Mouse (Mus musculus): ENCODE results near the gene Lin28a. TPM values are rescaled to one million over a fixed set of nuclear protein-coding genes. Genes with fewer than 3 reads are reported as not detected.

Gene Lin28a
- polyA plus RNA-seq, 1 experiment from 2014 or later = 0.27 TPM

- Histone ChIP-seq H3K36me3 (replicated peaks) (no peaks in the 10 kb centered on the region), H3K9me3 (no peaks in the 10 kb centered on the region), H3K4me3 (no peak overlapping the region), H3K27me3 (replicated peaks) (no peaks in the 10 kb centered on the region), H3K4me2 (no peak overlapping the region), H3K27ac (no peak overlapping the region), H3K9ac (no peak overlapping the region), H3K4me1 (peaks cover 5% of the 10 kb centered on the region; the same call in 1 of the 2 replicates)
- WGBS = 85% methylated on average over 5 of the region's 5 CpGs
- ATAC-seq (replicated peaks) = no peak
Observed at GRCm38 (mm10) chr4:134051912-134052311, 33.3 kb upstream of the Lin28a start.

GRCm38 (mm10) chr4:134047648-134048047, 29.0 kb upstream of the Lin28a start:
- Histone ChIP-seq H3K36me3 (replicated peaks) (no peaks in the 10 kb centered on the region), H3K9me3 (no peaks in the 10 kb centered on the region), H3K27ac (no peak overlapping the region), H3K4me2 (no peak overlapping the region), H3K27me3 (replicated peaks) (no peaks in the 10 kb centered on the region), H3K4me3 (no peak overlapping the region), H3K4me1 (peaks cover 2% of the 10 kb centered on the region; the same call in 1 of the 2 replicates), H3K9ac (no peak overlapping the region)
- ATAC-seq (replicated peaks) = no peak
- WGBS = 89% methylated on average over 5 of the region's 5 CpGs

- ATAC-seq (replicated peaks) = no peak
- peaks cover 3% of the 10 kb centered on the region; the same call in 1 of the 2 replicates for H3K4me1 ChIP-seq
- H3K9ac ChIP-seq = no peak overlapping the region
- no peaks in the 10 kb centered on the region for H3K36me3 ChIP-seq (replicated peaks)
- no peak overlapping the region for H3K4me2 ChIP-seq
- WGBS = 60% methylated on average over 2 of the region's 2 CpGs
- no peak overlapping the region for H3K4me3 ChIP-seq
- no peaks in the 10 kb centered on the region for H3K9me3 ChIP-seq
- H3K27me3 ChIP-seq (replicated peaks) = no peaks in the 10 kb centered on the region
- no peak overlapping the region for H3K27ac ChIP-seq
Observed at GRCm38 (mm10) chr4:134043041-134043440, 24.4 kb upstream of the Lin28a start.

- Histone ChIP-seq H3K4me3 (no peak overlapping the region), H3K36me3 (replicated peaks) (no peaks in the 10 kb centered on the region), H3K4me2 (no peak overlapping the region), H3K27me3 (replicated peaks) (no peaks in the 10 kb centered on the region), H3K27ac (no peak overlapping the region), H3K9me3 (no peaks in the 10 kb centered on the region), H3K9ac (no peak overlapping the region), H3K4me1 (peaks cover 3% of the 10 kb centered on the region; the same call in 1 of the 2 replicates)
- WGBS = 64% methylated on average over 9 of the region's 9 CpGs
- ATAC-seq (replicated peaks) = no peak
Observed at GRCm38 (mm10) chr4:134041317-134042123, 22.9 kb upstream of the Lin28a start.

- H3K9ac ChIP-seq = no peak overlapping the region
- no peaks in the 10 kb centered on the region for H3K36me3 ChIP-seq (replicated peaks)
- peaks cover 3% of the 10 kb centered on the region; the same call in 1 of the 2 replicates for H3K4me1 ChIP-seq
- 0 out of 2 replicates have a peak overlapping the region, but pooled peaks have one; percentile 34 for H3K27ac ChIP-seq
- ATAC-seq (replicated peaks) = no peak
- no peak overlapping the region for H3K4me3 ChIP-seq
- H3K9me3 ChIP-seq = no peaks in the 10 kb centered on the region
- no peaks in the 10 kb centered on the region for H3K27me3 ChIP-seq (replicated peaks)
- peak overlapping the region; percentile 29; the same call in 1 of the 2 replicates for H3K4me2 ChIP-seq
- 3% methylated on average over 16 of the region's 16 CpGs for WGBS
Observed at GRCm38 (mm10) chr4:134035953-134036352, 17.3 kb upstream of the Lin28a start.

GRCm38 (mm10) chr4:134025802-134026201, 7.2 kb upstream of the Lin28a start:
- Histone ChIP-seq H3K36me3 (replicated peaks) (no peaks in the 10 kb centered on the region), H3K9ac (no peak overlapping the region), H3K27ac (no peak overlapping the region), H3K4me3 (no peak overlapping the region), H3K27me3 (replicated peaks) (no peaks in the 10 kb centered on the region), H3K4me1 (no peaks in the 10 kb centered on the region), H3K9me3 (no peaks in the 10 kb centered on the region), H3K4me2 (no peak overlapping the region)
- ATAC-seq (replicated peaks) = no peak
- WGBS = 14% methylated on average over 9 of the region's 9 CpGs

- Histone ChIP-seq H3K4me2 (peak overlapping the region; percentile 63), H3K9ac (no peak overlapping the region), H3K36me3 (replicated peaks) (no peaks in the 10 kb centered on the region), H3K27me3 (replicated peaks) (peaks cover 11% of the 10 kb centered on the region; the same call in 1 of the 2 replicates), H3K4me3 (peak overlapping the region; percentile 37), H3K9me3 (no peaks in the 10 kb centered on the region), H3K27ac (no peak overlapping the region), H3K4me1 (peaks cover 38% of the 10 kb centered on the region)
- 3% methylated on average over 11 of the region's 11 CpGs for WGBS
- no peak for ATAC-seq (replicated peaks)
Observed at GRCm38 (mm10) chr4:134020621-134021020, 2.0 kb upstream of the Lin28a start.

- Histone ChIP-seq H3K27me3 (replicated peaks) (peaks cover 11% of the 10 kb centered on the region; the same call in 1 of the 2 replicates), H3K4me3 (peak overlapping the region; percentile 37), H3K36me3 (replicated peaks) (no peaks in the 10 kb centered on the region), H3K4me1 (peaks cover 38% of the 10 kb centered on the region), H3K4me2 (peak overlapping the region; percentile 63), H3K9ac (peak overlapping the region; percentile 30; the same call in 1 of the 2 replicates), H3K9me3 (no peaks in the 10 kb centered on the region), H3K27ac (peak overlapping the region; percentile 60)
- 2% methylated on average over 16 of the region's 16 CpGs for WGBS
- peak; percentile 83 for ATAC-seq (replicated peaks)
Observed at GRCm38 (mm10) chr4:134019641-134020351, 1.2 kb upstream of the Lin28a start.

GRCm38 (mm10) chr4:134019210-134019609, 569 bp upstream of the Lin28a start:
- ATAC-seq (replicated peaks) = peak; percentile 52; the same call in 1 of the 2 replicates
- no peaks in the 10 kb centered on the region for H3K36me3 ChIP-seq (replicated peaks)
- no peaks in the 10 kb centered on the region for H3K9me3 ChIP-seq
- no peak overlapping the region for H3K9ac ChIP-seq
- WGBS = 0% methylated on average over 9 of the region's 10 CpGs
- peak overlapping the region; percentile 60; the same call in 1 of the 2 replicates for H3K27ac ChIP-seq
- peak overlapping the region; percentile 63 for H3K4me2 ChIP-seq
- peaks cover 11% of the 10 kb centered on the region; the same call in 1 of the 2 replicates for H3K27me3 ChIP-seq (replicated peaks)
- H3K4me3 ChIP-seq = peak overlapping the region; percentile 37
- H3K4me1 ChIP-seq = peaks cover 38% of the 10 kb centered on the region

- H3K27me3 ChIP-seq (replicated peaks) = peaks cover 11% of the 10 kb centered on the region; the same call in 1 of the 2 replicates
- under 1% methylated on average over 45 of the region's 46 CpGs for WGBS
- peaks cover 38% of the 10 kb centered on the region for H3K4me1 ChIP-seq
- H3K27ac ChIP-seq = no peak overlapping the region
- H3K9ac ChIP-seq = peak overlapping the region; percentile 30; the same call in 1 of the 2 replicates
- H3K4me2 ChIP-seq = peak overlapping the region; percentile 63
- no peaks in the 10 kb centered on the region for H3K36me3 ChIP-seq (replicated peaks)
- H3K9me3 ChIP-seq = no peaks in the 10 kb centered on the region
- peak overlapping the region; percentile 37 for H3K4me3 ChIP-seq
- ATAC-seq (replicated peaks) = no peak
Observed at GRCm38 (mm10) chr4:134018038-134018778, 433 bp downstream of the Lin28a start.

GRCm38 (mm10) chr4:134017201-134017865, 1.3 kb downstream of the Lin28a start:
- Histone ChIP-seq H3K27ac (no peak overlapping the region), H3K9ac (no peak overlapping the region), H3K27me3 (replicated peaks) (peaks cover 11% of the 10 kb centered on the region; the same call in 1 of the 2 replicates), H3K4me2 (peak overlapping the region; percentile 63), H3K9me3 (no peaks in the 10 kb centered on the region), H3K4me1 (peaks cover 38% of the 10 kb centered on the region), H3K4me3 (peak overlapping the region; percentile 37), H3K36me3 (replicated peaks) (no peaks in the 10 kb centered on the region)
- no peak for ATAC-seq (replicated peaks)
- WGBS = 3% methylated on average over 21 of the region's 21 CpGs

Data from midbrain, embryonic 15.5 days (tissue).